Mouse (Mus musculus): Measurements from ENCODE around the gene Cdca3.
A peak's percentile ranks its signal among the peaks of the same experiment; 100 is the strongest.

Gene Cdca3

DNA sequence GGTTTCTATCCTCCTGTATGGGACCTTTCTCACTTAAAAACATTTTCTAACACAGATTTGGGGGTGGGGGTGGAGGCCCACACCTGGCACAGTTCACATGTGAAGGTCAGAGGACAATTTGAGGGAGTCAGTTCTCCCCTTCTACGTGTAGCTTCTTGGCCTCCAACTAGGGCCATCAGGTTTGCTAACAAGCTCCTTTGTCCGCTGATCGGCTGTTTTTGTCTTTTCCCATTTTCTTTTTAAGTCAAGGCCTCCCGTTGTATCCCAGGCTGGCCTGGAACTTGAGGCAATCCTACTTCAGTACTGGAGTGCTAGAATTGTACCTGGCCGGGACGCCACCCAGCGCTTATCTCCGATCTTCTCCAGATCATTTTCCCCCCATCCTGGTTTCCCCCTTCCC is 2.3 kb downstream of the Cdca3 start:
- DNase-seq (ENCODE audit: low spot score in 2 of 2), result no peak

DNA sequence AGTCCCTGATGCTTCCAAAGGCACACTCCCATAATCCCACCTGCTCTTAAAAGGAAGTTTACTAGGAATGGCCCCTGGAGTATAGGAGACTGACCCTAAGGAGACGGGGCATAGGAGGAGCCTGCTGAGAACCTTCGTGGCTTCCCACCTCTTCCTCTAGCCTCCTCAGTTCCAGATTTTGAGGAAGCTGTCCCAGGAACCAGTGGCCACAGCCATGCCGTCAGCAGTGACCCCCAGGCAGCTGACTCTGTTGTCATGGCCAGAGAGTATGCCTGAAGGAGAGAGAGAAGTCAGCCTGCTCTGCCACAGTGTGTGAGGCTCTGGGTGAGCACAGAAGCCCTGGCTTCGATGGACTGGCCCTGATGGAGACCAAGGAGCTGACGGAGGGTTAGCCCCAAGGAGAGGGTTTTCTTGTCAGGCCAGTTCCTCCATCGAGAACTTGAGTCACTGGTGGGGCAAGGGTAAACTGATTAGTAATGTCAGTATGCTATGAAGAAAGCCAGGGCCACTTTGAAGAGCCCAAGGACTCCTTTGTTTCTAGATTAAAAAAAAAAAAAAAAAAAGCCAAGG is 5.2 kb downstream of the Cdca3 start:
- no peak for DNase-seq (ENCODE audit: low spot score in 2 of 2)

DNA sequence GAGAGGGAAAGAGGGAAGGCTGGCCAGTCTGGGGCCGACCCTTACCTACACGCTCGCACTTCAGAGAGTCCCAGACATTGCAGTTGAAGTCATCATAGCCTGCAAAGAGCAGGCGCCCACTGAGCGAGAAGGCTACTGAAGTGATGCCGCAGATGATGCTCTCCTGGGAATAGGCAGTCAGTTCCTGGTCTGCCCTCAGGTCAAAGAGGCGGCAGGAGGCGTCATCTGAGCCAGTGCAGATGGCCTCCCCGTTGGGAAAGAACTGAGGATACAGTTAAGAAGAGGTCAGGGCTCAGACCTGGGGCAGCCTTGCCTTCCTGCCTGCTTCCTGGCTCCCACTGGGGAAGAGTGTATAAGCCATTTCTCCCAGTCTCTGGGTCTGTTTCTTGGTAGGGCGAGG is 6.2 kb downstream of the Cdca3 start:
- no peak for DNase-seq (ENCODE audit: low spot score in 2 of 2)

GRCm38 (mm10) chr6:124836411-124836810 is 7.1 kb downstream of the Cdca3 start:
- DNase-seq (ENCODE audit: low spot score in 2 of 2), result no peak

- no peak for DNase-seq (ENCODE audit: low spot score in 2 of 2)
Observed at GRCm38 (mm10) chr6:124839805-124840204, 10.5 kb downstream of the Cdca3 start.

DNA sequence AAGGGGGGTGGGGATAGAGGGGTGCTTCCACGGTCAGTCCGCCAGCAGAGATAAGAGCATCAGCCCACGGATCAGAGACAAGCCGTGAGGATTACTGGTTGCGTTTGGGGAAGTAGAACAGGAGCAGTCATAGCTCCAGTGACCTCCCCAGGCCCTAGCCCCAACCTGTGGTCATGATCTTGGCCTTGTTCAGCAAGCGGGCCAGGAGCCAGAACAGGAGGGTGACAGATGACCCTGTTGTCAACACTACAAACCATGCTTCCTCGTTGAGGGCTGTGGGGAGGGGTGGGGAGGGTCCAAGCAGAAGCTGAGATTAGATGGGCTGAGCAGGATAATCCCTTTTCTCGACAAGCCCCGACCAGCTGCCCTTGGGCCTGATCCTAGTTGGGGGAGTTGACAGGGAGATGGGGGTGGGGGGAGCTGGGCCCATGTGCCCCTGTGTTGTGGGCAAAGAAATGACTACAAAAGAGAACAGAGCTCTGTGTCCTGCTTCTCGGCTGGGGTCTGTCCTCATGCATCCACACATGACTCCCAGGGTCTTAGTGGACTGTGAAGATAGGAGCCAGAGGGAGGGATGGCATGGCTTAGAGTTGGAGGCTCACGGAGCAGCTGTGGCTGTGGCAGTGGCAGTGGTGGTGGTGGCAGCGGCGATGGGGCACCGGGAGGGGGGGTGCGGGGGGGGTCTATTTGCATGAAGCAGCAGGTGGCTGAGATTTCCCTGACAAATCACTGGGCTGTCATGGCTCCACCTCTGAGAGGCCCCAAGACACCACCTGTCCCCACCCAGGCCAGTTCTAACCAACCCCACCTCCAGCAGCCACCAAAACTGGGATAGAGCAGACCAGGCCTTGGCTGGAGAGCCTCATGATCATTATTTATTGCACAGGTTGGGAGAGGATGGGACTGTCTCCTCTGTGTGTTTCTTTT is 11.2 kb downstream of the Cdca3 start, which contains the start of gene Gnb3:
Gene Gnb3, minus strand, starts transcription at position 35 of the 927 bp plus-strand sequence.
- no peak for DNase-seq (ENCODE audit: low spot score in 2 of 2)

DNA sequence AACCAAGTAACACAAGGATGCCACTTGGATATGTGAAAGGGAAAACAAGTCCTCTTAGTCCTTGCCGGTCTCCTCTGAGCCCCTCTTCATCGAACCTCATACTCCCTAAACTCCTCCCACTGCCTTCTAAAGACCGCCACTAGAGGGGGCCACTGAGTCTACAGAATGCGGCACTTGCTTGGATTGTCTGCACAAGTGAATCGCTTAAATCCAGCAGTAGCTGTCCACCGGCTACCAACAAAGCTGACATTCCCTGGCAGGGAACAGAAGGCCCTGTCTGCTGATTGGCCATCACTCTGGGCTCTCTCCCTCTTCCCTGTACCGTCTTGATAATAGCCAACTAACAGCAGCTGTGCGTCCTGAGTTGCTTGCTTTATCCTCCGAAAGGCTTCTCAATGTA is 18.0 kb downstream of the Cdca3 start:
- DNase-seq (ENCODE audit: low spot score in 2 of 2), result peak; percentile 69 to 96

- no peak for DNase-seq (ENCODE audit: low spot score in 2 of 2)
Observed at GRCm38 (mm10) chr6:124850535-124850934, 21.2 kb downstream of the Cdca3 start.

GRCm38 (mm10) chr6:124854647-124855046 is 25.3 kb downstream of the Cdca3 start:
- no peak for DNase-seq (ENCODE audit: low spot score in 2 of 2)

GRCm38 (mm10) chr6:124856321-124856720 is 27.0 kb downstream of the Cdca3 start:
- no peak for DNase-seq (ENCODE audit: low spot score in 2 of 2)

DNA sequence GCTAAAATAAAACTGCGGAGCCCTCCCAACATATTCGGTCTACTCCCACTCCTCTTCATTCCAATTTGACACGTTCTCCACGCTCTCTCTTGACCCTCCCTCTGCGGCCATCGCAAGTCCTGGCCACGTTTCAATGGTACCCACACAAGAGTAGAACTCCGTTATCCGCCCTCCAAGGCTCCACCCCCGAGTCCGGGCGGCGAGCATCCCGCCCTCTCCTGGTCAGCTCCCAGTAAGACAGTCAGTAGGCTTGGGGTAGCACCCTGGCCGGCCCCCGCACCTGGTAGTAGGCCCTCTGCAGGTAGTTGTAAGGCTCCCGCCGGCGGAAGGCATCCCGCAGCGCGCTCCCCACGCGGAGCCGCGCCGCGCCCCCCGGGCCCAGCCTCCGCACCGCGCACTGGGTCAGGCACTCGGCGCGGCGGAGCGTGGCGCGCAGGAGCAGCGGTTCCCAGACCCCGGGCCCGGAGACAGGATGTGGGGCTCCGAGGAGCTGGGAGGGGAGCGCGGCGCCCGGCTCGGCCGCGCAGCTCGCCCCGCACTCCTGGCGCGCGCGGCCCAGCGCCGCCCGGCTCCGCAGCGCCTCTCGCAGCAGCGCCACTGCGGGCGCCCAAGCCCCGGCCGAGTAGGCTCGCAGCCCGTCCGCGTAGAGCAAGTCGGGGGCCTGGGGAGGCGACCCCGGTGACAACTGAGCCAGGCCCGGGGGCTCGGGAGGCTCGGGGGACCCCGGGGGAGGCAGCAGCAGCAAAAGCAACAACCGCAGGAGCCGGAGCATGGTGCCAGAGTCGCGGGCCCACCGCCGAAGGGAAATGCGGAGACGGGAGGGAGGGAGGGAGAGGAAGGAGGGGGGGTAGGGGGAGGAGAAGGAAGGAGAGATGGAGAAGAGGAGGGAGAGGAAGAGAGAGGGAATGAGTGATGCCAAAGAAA is 27.8 kb downstream of the Cdca3 start, which contains the start of gene P3h3:
Gene P3h3, minus strand, starts transcription at position 837 of the 924 bp plus-strand sequence.
- peak; percentile 78 to 87 for DNase-seq (ENCODE audit: low spot score in 2 of 2)

DNA sequence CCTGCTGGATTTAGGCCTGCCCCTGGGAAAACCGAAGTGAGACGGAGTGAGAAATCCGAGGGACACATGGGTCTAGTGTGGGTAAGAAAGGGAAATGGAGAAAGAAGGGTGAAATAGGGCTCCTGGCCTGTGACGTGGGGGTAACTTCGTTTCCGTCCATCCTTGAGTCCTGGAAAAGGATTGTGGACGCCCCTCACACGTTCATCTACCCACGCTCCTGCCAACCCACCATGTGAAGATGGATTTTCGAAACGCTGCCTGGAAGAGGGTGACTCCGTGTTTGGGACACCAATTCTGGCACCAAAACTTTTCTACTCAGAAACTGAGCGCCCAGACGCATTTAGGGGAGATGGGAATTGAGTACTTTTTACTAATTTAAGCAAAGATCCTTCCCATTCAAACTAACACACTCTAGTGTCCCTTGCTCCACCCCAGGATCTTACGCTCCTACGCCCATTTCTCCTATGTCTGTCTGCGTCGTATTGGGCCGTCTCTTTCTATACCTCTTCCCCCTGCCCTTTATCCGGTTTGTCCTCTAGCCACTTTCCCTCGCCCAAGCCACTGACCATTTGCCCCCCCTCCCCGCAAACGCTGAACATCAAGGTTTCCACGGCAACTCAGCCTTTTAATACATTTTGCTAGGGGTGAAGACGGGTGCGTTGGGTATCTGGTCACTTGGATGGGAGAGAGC is 28.6 kb downstream of the Cdca3 start:
- no peak for DNase-seq (ENCODE audit: low spot score in 2 of 2)

- no peak for DNase-seq (ENCODE audit: low spot score in 2 of 2)
Observed at GRCm38 (mm10) chr6:124858561-124859318, 29.4 kb downstream of the Cdca3 start.

DNA sequence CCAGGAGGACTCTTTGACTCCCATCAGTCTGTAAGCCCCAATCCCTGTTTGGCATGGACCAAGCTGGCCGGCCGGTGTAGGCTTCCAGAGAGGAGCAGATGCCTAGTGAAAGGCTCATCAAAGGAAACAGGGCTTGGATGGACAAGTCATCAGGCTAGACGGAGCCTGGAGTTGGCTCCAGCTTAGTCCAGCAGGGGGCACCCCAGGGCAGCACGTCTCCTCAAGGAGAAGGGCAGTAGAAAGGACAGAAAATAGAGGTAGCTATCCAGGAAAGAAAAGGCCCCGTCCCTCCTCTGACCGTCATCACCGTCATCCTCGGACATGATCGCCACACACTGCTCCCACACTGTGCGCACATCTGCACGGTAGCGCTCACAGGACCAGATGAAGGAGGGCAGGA is 30.4 kb downstream of the Cdca3 start:
- DNase-seq (ENCODE audit: low spot score in 2 of 2), result peak in 1 of 2 experiments; percentile 92

DNA sequence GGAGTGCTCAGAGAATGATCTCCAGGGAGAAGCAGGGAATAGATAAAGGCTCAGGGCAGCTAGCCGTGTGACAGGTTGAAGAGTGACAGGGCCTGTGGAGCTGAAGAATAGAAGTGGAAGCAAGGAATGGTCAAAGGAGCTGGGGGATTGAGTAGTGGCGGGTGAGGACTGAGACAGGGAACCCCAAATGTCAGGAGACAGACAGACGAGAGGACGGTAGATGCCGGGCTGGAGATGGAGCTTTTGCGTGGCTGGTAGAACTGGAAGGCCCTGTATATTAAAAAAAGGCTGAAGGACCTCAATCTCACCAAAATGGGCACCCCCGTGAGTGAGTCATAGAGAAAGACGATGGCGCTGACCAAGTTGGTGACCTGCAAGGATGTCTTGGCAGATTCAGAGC is 31.2 kb downstream of the Cdca3 start:
- DNase-seq (ENCODE audit: low spot score in 2 of 2), result no peak

GRCm38 (mm10) chr6:124861266-124861665 is 31.9 kb downstream of the Cdca3 start:
- no peak for DNase-seq (ENCODE audit: low spot score in 2 of 2)

DNA sequence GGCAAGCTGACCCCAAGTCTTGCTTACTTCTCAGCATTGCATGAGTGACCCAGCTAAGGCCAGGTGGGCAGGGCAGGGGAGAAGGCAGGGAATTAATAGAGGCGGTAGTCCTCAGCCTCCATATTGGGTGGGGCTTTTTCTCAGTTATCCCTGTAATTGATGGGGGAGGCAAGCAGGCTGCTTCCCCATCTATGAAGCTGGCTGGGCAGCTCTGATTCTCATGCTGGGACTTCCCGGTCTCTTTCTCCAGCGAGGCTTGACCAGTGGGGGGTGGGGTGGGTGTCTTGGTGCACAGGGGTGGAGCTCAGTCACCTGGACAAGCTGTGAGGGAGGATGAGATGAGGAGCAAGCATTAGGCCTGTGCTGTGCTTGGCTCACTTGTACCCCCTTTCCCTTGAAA is 32.5 kb downstream of the Cdca3 start:
- DNase-seq (ENCODE audit: low spot score in 2 of 2), result no peak

GRCm38 (mm10) chr6:124862406-124863124 is 33.2 kb downstream of the Cdca3 start:
- DNase-seq (ENCODE audit: low spot score in 2 of 2), result no peak

DNA sequence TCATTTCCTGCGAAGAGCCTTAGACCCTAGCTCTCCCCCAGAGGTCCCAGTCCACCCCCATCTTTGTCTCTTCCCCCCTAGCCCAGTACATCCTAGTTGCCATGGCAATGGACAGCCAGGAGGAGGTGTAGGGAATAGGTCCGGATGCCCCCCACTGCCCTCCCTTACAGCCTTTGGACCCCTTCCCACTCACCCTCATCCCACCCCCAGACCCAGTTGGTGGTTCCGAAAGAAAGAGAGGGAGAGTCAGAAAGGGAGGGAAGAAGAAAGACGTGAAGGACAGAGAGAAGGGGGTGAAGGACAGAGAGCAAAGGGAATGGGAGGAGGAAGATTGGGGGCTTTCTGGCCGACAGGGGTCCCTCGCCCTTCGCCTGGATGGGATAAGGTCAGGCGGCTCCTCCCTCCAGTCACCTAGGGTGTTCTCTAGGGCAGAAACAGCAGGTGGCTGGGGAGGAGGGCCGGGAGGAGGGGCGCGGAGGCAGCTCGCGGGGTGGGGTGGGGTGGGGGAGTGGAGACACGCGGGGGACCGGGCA is 33.8 kb downstream of the Cdca3 start:
- DNase-seq (ENCODE audit: low spot score in 2 of 2), result no peak

All from left cerebral cortex, adult 9 months (tissue).